1 mouse cellular context compared by ENCODE assay signal in the genomic region with DNA sequence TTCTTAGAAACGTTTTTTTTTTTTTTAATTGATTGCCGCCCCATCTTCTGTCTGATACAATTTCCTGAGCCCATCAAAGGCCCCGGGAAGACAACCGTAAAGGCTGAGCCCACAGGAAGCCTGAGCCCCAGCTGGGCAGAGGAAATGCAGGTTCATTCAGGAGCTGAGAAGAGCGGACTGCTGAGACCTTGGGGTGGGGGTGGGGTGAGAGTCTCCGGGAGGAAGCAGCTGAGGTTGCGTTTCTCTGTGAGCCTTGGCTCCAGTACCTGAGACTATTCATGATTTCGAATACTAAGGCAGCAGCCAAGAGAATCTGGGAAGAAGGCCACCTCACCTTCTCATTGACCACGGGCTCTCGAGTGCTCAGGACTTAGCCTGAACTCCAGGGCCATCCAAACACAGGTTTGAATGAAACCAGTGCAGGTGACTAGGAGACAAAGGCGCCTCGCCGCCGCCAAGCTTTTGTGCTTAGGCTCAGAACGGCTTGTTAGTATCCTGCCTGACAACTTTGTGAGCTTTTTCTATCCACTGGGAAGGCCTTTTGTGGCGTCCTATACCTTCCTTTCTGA.
TF ChIP-seq lines count a peak whose summit lies in the region.

No protein-coding gene starts in this region.

TF ChIP-seq in CH12.LX, 34 proteins besides CTCF, POLR2A, EP300 and RAD21 (continued from another document):
- peak; percentile 34; the same call in 1 of the 2 replicates for TF ChIP-seq ETS1 (conservative IDR thresholded peaks at IDR 0.05; ENCODE audit: low read depth, low read length)
- no peak for TF ChIP-seq MEF2A (IDR thresholded peaks at IDR 0.05; ENCODE audit: borderline replicate concordance, low read depth, low read length)
- TF ChIP-seq CHD2 (IDR thresholded peaks at IDR 0.05; ENCODE audit: low read length): peak; percentile 63; the same call in 1 of the 2 replicates
